Mouse (Mus musculus) layer of hippocampus, adult 2 months (tissue): ENCODE measurements at regions not wholly inside any gene's neighbourhood (a gene's known extent, or its start where the extent isn't known, plus 50 kb on each side); places are given as distances from the start of the nearest gene placed in this dataset.

Source experiments
- DNase-seq, 2 experiments: peaks; one replicate each; pipeline ENCODE4 v3.0.0; 2022; ENCODE audit warnings: low spot score in 2 of 2
- H3K27ac ChIP-seq: fragments of 200-600 bp; 2 replicates; pipeline ENCODE4 v1.8.1; 2022
- H3K4me3 ChIP-seq: fragments of 200-600 bp; 2 replicates; pipeline ENCODE4 v1.8.1; 2022; ENCODE audit warnings: mild to moderate bottlenecking
- CTCF ChIP-seq: fragments of 200-600 bp; conservative IDR thresholded peaks from 2 replicates; pipeline ENCODE4 v1.8.1; 2022; ENCODE audit warnings: antibody characterized with exemption, mild to moderate bottlenecking, moderate library complexity

GRCm38 (mm10) chr14:61701131-61701530 lies 93.9 kb downstream of the Kcnrg start:
- no peak for DNase-seq

GRCm38 (mm10) chr14:61703916-61704315 lies 96.7 kb downstream of the Kcnrg start:
- H3K27ac ChIP-seq = no peak overlapping the region

More at GRCm38 (mm10) chr14:61701131-61701530, 93.9 kb downstream of the Kcnrg start:
- no peak overlapping the region for H3K4me3 ChIP-seq
- H3K27ac ChIP-seq = no peak overlapping the region
- no peak for TF ChIP-seq CTCF

GRCm38 (mm10) chr14:61706984-61707383 lies 99.7 kb downstream of the Kcnrg start:
- H3K27ac ChIP-seq = no peak overlapping the region
- DNase-seq = no peak
- H3K4me3 ChIP-seq = no peak overlapping the region
- TF ChIP-seq CTCF = no peak

More at GRCm38 (mm10) chr14:61703916-61704315, 96.7 kb downstream of the Kcnrg start:
- no peak overlapping the region for H3K4me3 ChIP-seq
- DNase-seq = no peak
- TF ChIP-seq CTCF = no peak

- Histone ChIP-seq H3K4me3 (no peak overlapping the region), H3K27ac (no peak overlapping the region)
- no peak for DNase-seq
- no peak for TF ChIP-seq CTCF
Measured at GRCm38 (mm10) chr14:61708331-61708730, 101.1 kb downstream of the Kcnrg start.

GRCm38 (mm10) chr14:61715746-61716145 lies 108.5 kb downstream of the Kcnrg start:
- TF ChIP-seq CTCF = peak; percentile 51
- no peak overlapping the region for H3K4me3 ChIP-seq
- no peak for DNase-seq
- no peak overlapping the region for H3K27ac ChIP-seq

- H3K27ac ChIP-seq = no peak overlapping the region
- no peak for TF ChIP-seq CTCF
- DNase-seq = no peak
- no peak overlapping the region for H3K4me3 ChIP-seq
Measured at GRCm38 (mm10) chr14:61718392-61719124, 111.3 kb downstream of the Kcnrg start.

GRCm38 (mm10) chr14:61721302-61721701 lies 114.0 kb downstream of the Kcnrg start:
- Histone ChIP-seq H3K27ac (no peak overlapping the region), H3K4me3 (no peak overlapping the region)
- peak; percentile 64 for TF ChIP-seq CTCF
- no peak for DNase-seq

GRCm38 (mm10) chr14:61724942-61725341 lies 117.7 kb downstream of the Kcnrg start:
- no peak for DNase-seq
- Histone ChIP-seq H3K27ac (no peak overlapping the region), H3K4me3 (no peak overlapping the region)
- TF ChIP-seq CTCF = no peak

- H3K27ac ChIP-seq = no peak overlapping the region
Measured at GRCm38 (mm10) chr14:61728562-61728961, 121.3 kb downstream of the Kcnrg start.

GRCm38 (mm10) chr14:61735541-61735940 lies 128.3 kb downstream of the Kcnrg start:
- DNase-seq = no peak
- Histone ChIP-seq H3K27ac (no peak overlapping the region), H3K4me3 (no peak overlapping the region)
- TF ChIP-seq CTCF = no peak

More at GRCm38 (mm10) chr14:61728562-61728961, 121.3 kb downstream of the Kcnrg start:
- DNase-seq = no peak
- H3K4me3 ChIP-seq = no peak overlapping the region
- no peak for TF ChIP-seq CTCF

GRCm38 (mm10) chr14:61736384-61737322 lies 129.4 kb downstream of the Kcnrg start:
- no peak for DNase-seq
- no peak overlapping the region for H3K27ac ChIP-seq
- H3K4me3 ChIP-seq = 0 out of 2 replicates have a peak overlapping the region, but pooled peaks have one; percentile 0
- TF ChIP-seq CTCF = no peak

GRCm38 (mm10) chr14:61737504-61738040 lies 130.3 kb downstream of the Kcnrg start:
- no peak overlapping the region for H3K27ac ChIP-seq
- H3K4me3 ChIP-seq = no peak overlapping the region
- DNase-seq = no peak
- no peak for TF ChIP-seq CTCF

- no peak for TF ChIP-seq CTCF
- no peak overlapping the region for H3K27ac ChIP-seq
- no peak overlapping the region for H3K4me3 ChIP-seq
- no peak for DNase-seq
Measured at GRCm38 (mm10) chr14:61739453-61739852, 132.2 kb downstream of the Kcnrg start.
